Mouse (Mus musculus) heart, postnatal 4 days (tissue): ENCODE results near the gene Tctn3. TPM values are rescaled to one million over a fixed set of nuclear protein-coding genes. Genes with fewer than 3 reads are reported as not detected.

Experiments used
- DNase-seq: peaks from one replicate; pipeline ENCODE4 v3.0.0; 2021
- total RNA-seq, 2 experiments: library from RNA; stranded (reverse); gene quantifications; 2 replicates each; pipeline ENCODE4 v1.2.3; 2021

Gene Tctn3
- total RNA-seq, 2 experiments from 2014 or later, result 7.3 to 7.8 TPM

- DNase-seq, result no peak
Measured at GRCm38 (mm10) chr19:40554343-40554742, 57.7 kb downstream of the Tctn3 start.

GRCm38 (mm10) chr19:40553849-40554248, 58.2 kb downstream of the Tctn3 start:
- DNase-seq, result no peak

GRCm38 (mm10) chr19:40553014-40553789, 58.8 kb downstream of the Tctn3 start:
- DNase-seq, result no peak

GRCm38 (mm10) chr19:40549516-40550135, 62.4 kb downstream of the Tctn3 start:
- peak; percentile 49 for DNase-seq

- DNase-seq, result no peak
Measured at GRCm38 (mm10) chr19:40548796-40549515, 63.1 kb downstream of the Tctn3 start.

GRCm38 (mm10) chr19:40548386-40548785, 63.6 kb downstream of the Tctn3 start:
- no peak for DNase-seq

Other genes with a start within 250 kb of the Tctn3 start
- 100 to 1,000 TPM; 234 to 256 TPM for gene Sorbs1, start 98.5 kb downstream of the Tctn3 start, total RNA-seq
- gene Aldh18a1, start 23.8 kb downstream of the Tctn3 start, total RNA-seq, result 10 to 100 TPM; 23.5 to 30.4 TPM
- 10 to 100 TPM; 32.3 to 33.3 TPM for gene Entpd1, start 133 bp upstream of the Tctn3 start, total RNA-seq
- gene Cc2d2b, start 136.5 kb upstream of the Tctn3 start, total RNA-seq, result not detected
- 1 to 10 TPM; 7.4 to 7.5 TPM for gene Ccnj, start 219.0 kb upstream of the Tctn3 start, total RNA-seq